Comparison of ENCODE assay signal across 19 mouse cellular contexts in genomic region chr1:165441719-165442118, GRCm38 (mm10). TPM values are rescaled to one million over a fixed set of nuclear protein-coding genes. Genes with fewer than 3 reads are reported as not detected.
"Had no signal": no experiment of that assay in that cellular context is flagged by ENCODE, and none has a peak within 500 bp of the region (broad histone marks: within the 10 kb centered on the region; RNA-seq: fewer than 3 reads in every experiment).

No protein-coding gene starts in this region.

- H3K27ac ChIP-seq: layer of hippocampus, adult 2 months; left cerebral cortex, adult 2 months; liver, embryonic 13.5 days; macrophage; midbrain, embryonic 13.5 days had no signal

- H3K36me3 ChIP-seq: liver, embryonic 13.5 days; midbrain, embryonic 13.5 days had no signal

- H3K4me1 ChIP-seq: midbrain, embryonic 13.5 days had no signal

- H3K9me3 ChIP-seq: liver, embryonic 13.5 days; midbrain, embryonic 13.5 days had no signal

- DNase-seq: kidney, adult 9 months; kidney, postnatal 25 days; layer of hippocampus, adult 9-11 months; liver, embryonic 13.5 days; liver, postnatal 0 days; lung, embryonic 14.5 days; thymus, adult 2 months; thymus, postnatal 14 days; thymus, postnatal 4 days had no signal

- ATAC-seq: intestine, postnatal 0 days; liver, postnatal 0 days; lung, postnatal 0 days had no signal

- H3K27me3 ChIP-seq: liver, embryonic 13.5 days; midbrain, embryonic 13.5 days had no signal

- H3K4me2 ChIP-seq: liver, embryonic 13.5 days; lung, embryonic 14.5 days; midbrain, embryonic 13.5 days had no signal

- H3K9ac ChIP-seq: liver, embryonic 13.5 days; liver, postnatal 0 days; lung, embryonic 14.5 days; midbrain, embryonic 13.5 days had no signal

- H3K4me3 ChIP-seq: layer of hippocampus, adult 2 months; left cerebral cortex, adult 2 months; liver, embryonic 13.5 days; midbrain, embryonic 13.5 days had no signal

RNA-seq across cellular contexts. Expression of gene Adcy10, which starts 43.3 kb away (rescaled TPM):
- total RNA-seq: midbrain, postnatal 0 days had no signal
- polyA plus RNA-seq: intestine, postnatal 0 days; large intestine, adult 2 months; limb, embryonic 11.5 days; lung, embryonic 14.5 days; lung, postnatal 0 days; macrophage; small intestine, adult 2 months had no signal
